Mouse (Mus musculus) lung, postnatal 0 days (tissue): Measurements from ENCODE around the gene Prcc. TPM values are rescaled to one million over a fixed set of nuclear protein-coding genes. Genes with fewer than 3 reads are reported as not detected.
"Not testable (repeated sequence)": the region's sequence is repeated elsewhere in the genome, so short reads cannot be mapped to it uniquely, and the experiment has no call there.

ENCODE experiments used
- ATAC-seq: fragments of 200-750 bp; cut with Nextera tagmentation; 2 replicates; pipeline ENCODE4 v1.8.0; 2017; ENCODE audit warnings: moderate library complexity
- DNase-seq: peaks from one replicate; pipeline ENCODE4 v3.0.0-alpha.2; 2016; ENCODE audit warnings: low spot score
- H3K27ac ChIP-seq: fragments of 300-500 bp; sonication (generic); 2 replicates; pipeline ENCODE4 v1.5.1; 2014; ENCODE audit warnings: antibody characterized with exemption, mild to moderate bottlenecking, low read length, mixed read lengths
- H3K27me3 ChIP-seq: fragments of 300-500 bp; sonication (generic); replicated peaks from 2 replicates; pipeline ENCODE4 v1.6.1; 2014; ENCODE audit warnings: low read length, mixed read lengths; ENCODE audit not compliant: insufficient read depth
- H3K36me3 ChIP-seq: fragments of 300-500 bp; sonication (generic); 2 replicates; pipeline ENCODE4 v1.6.1; 2014; ENCODE audit warnings: low read length, mixed read lengths; ENCODE audit not compliant: insufficient read depth
- H3K4me1 ChIP-seq: fragments of 300-500 bp; sonication (generic); 2 replicates; pipeline ENCODE4 v1.6.1; 2014; ENCODE audit warnings: antibody characterized with exemption, low read depth, low read length, mixed read lengths; ENCODE audit not compliant: insufficient read depth
- H3K4me2 ChIP-seq: fragments of 300-500 bp; sonication (generic); replicated peaks from 2 replicates; pipeline ENCODE4 v1.6.1; 2014; ENCODE audit warnings: low read depth, mild to moderate bottlenecking, low read length, moderate library complexity, mixed read lengths
- H3K4me3 ChIP-seq: fragments of 300-500 bp; sonication (generic); 2 replicates; pipeline ENCODE4 v1.5.1; 2014; ENCODE audit warnings: low read depth, low read length
- H3K9ac ChIP-seq: fragments of 300-500 bp; sonication (generic); replicated peaks from 2 replicates; pipeline ENCODE4 v1.6.1; 2014; ENCODE audit warnings: low read depth, mild to moderate bottlenecking
- H3K9me3 ChIP-seq: fragments of 300-500 bp; sonication (generic); 2 replicates; pipeline ENCODE4 v1.6.1; 2016; ENCODE audit warnings: low read length, mixed read lengths
- CTCF ChIP-seq: IDR thresholded peaks from 2 replicates; pipeline ENCODE4 v1.5.1; 2016; ENCODE audit warnings: antibody characterized with exemption, mild to moderate bottlenecking
- EP300 ChIP-seq: IDR thresholded peaks from 2 replicates; pipeline ENCODE4 v1.6.1; 2016; ENCODE audit warnings: antibody characterized with exemption, mild to moderate bottlenecking, control low read depth
- WGBS: fragments of 180-500 bp; shearing (Covaris S2); extraction: QIAGEN DNeasy Blood & Tissue Kit; methylation state at CpG from one replicate; pipeline ENCODE4 v1.1.7; 2014; 5-methylcytosine and 5-hydroxymethylcytosine counted together
- polyA plus RNA-seq: library from polyadenylated mRNA; unstranded; fragments of >200 nt; fragmentation: Nextera tagmentation; extraction: Ambion mirVana; gene quantifications from 2 replicates; pipeline ENCODE4 v1.2.1, GENCODE M21; 2015

Gene Prcc
- polyA plus RNA-seq, 1 experiment from 2014 or later: 9.8 TPM

- DNase-seq (no peak), ATAC-seq (no peak)
- no peak overlapping the region for H3K4me3 ChIP-seq
- no peak overlapping the region for H3K4me2 ChIP-seq
- H3K36me3 ChIP-seq: no peaks in the 10 kb centered on the region
- H3K9ac ChIP-seq: no peak overlapping the region
- TF ChIP-seq EP300: no peak
- TF ChIP-seq CTCF: no peak
- H3K27me3 ChIP-seq: no peaks in the 10 kb centered on the region
- no peak overlapping the region for H3K27ac ChIP-seq
- no peaks in the 10 kb centered on the region for H3K9me3 ChIP-seq
- no peaks in the 10 kb centered on the region for H3K4me1 ChIP-seq
- WGBS: 69% methylated on average over 3 of the region's 3 CpGs
These were observed 14.4 kb upstream of the Prcc start for GRCm38 (mm10) chr3:87899776-87900175.

- Histone ChIP-seq H3K9me3 (no peaks in the 10 kb centered on the region), H3K36me3 (no peaks in the 10 kb centered on the region), H3K4me2 (no peak overlapping the region), H3K4me1 (no peaks in the 10 kb centered on the region), H3K27me3 (no peaks in the 10 kb centered on the region), H3K9ac (no peak overlapping the region), H3K27ac (no peak overlapping the region), H3K4me3 (no peak overlapping the region)
- ATAC-seq (no peak), DNase-seq (no peak)
- WGBS: 61% methylated on average over 3 of the region's 3 CpGs
- TF ChIP-seq CTCF: no peak
- no peak for TF ChIP-seq EP300
These were observed 13.9 kb upstream of the Prcc start for GRCm38 (mm10) chr3:87899266-87899665.

- no peaks in the 10 kb centered on the region for H3K36me3 ChIP-seq
- no peak overlapping the region for H3K27ac ChIP-seq
- H3K4me3 ChIP-seq: no peak overlapping the region
- no peak overlapping the region for H3K9ac ChIP-seq
- no peaks in the 10 kb centered on the region for H3K4me1 ChIP-seq
- H3K9me3 ChIP-seq: no peaks in the 10 kb centered on the region
- no peak for TF ChIP-seq CTCF
- no peak for TF ChIP-seq EP300
- DNase-seq: no peak
- H3K4me2 ChIP-seq: no peak overlapping the region
- WGBS: 72% methylated on average over 3 of the region's 3 CpGs
- no peak for ATAC-seq
- H3K27me3 ChIP-seq: no peaks in the 10 kb centered on the region
These were observed 8.0 kb upstream of the Prcc start for GRCm38 (mm10) chr3:87893367-87893905.

- no peaks in the 10 kb centered on the region for H3K36me3 ChIP-seq
- H3K4me1 ChIP-seq: no peaks in the 10 kb centered on the region
- DNase-seq (no peak), ATAC-seq (no peak)
- no peak overlapping the region for H3K4me2 ChIP-seq
- H3K27me3 ChIP-seq: no peaks in the 10 kb centered on the region
- no peaks in the 10 kb centered on the region for H3K9me3 ChIP-seq
- TF ChIP-seq CTCF (no peak), EP300 (no peak)
- H3K27ac ChIP-seq: no peak overlapping the region
- no peak overlapping the region for H3K4me3 ChIP-seq
- H3K9ac ChIP-seq: no peak overlapping the region
- 46% methylated on average over 3 of the region's 3 CpGs for WGBS
These were observed 6.1 kb upstream of the Prcc start for GRCm38 (mm10) chr3:87891481-87891880.

GRCm38 (mm10) chr3:87887400-87887799 lies 2.0 kb upstream of the Prcc start:
- TF ChIP-seq CTCF: peak; percentile 41
- 77% methylated on average over 4 of the region's 4 CpGs for WGBS
- H3K4me2 ChIP-seq: not testable (repeated sequence)

GRCm38 (mm10) chr3:87886416-87886815 lies 1.0 kb upstream of the Prcc start:
- 83% methylated on average over 6 of the region's 6 CpGs for WGBS
- Histone ChIP-seq H3K9me3 (no peaks in the 10 kb centered on the region), H3K9ac (no peak overlapping the region), H3K36me3 (no peaks in the 10 kb centered on the region), H3K4me2 (no peak overlapping the region), H3K27me3 (no peaks in the 10 kb centered on the region), H3K4me3 (no peak overlapping the region), H3K4me1 (peaks cover 15% of the 10 kb centered on the region), H3K27ac (no peak overlapping the region)
- DNase-seq: peak; percentile 20
- TF ChIP-seq CTCF (no peak), EP300 (no peak)
- no peak for ATAC-seq

More at GRCm38 (mm10) chr3:87887400-87887799, 2.0 kb upstream of the Prcc start:
- H3K4me1 ChIP-seq: peaks cover 15% of the 10 kb centered on the region
- H3K4me3 ChIP-seq, H3K36me3 ChIP-seq, H3K9me3 ChIP-seq, DNase-seq, H3K27ac ChIP-seq, H3K27me3 ChIP-seq, ATAC-seq, H3K9ac ChIP-seq: not testable (repeated sequence)

- TF ChIP-seq CTCF: no peak
- no peak for TF ChIP-seq EP300
- no peaks in the 10 kb centered on the region for H3K36me3 ChIP-seq
- H3K9ac ChIP-seq: no peak overlapping the region
- H3K4me1 ChIP-seq: peaks cover 15% of the 10 kb centered on the region
- ATAC-seq (peak; percentile 0; the same call in 1 of the 2 replicates), DNase-seq (no peak)
- H3K4me2 ChIP-seq: peak overlapping the region; percentile 89
- peak overlapping the region; percentile 38 for H3K4me3 ChIP-seq
- H3K9me3 ChIP-seq: no peaks in the 10 kb centered on the region
- H3K27ac ChIP-seq: no peak overlapping the region
- no peaks in the 10 kb centered on the region for H3K27me3 ChIP-seq
- WGBS: 6% methylated on average over 10 of the region's 10 CpGs
These were observed 577 bp upstream of the Prcc start for GRCm38 (mm10) chr3:87886004-87886365.
